In genomic region chr7:27335928-27336823, GRCm38 (mm10) we compare ENCODE assay signal across 8 mouse cellular contexts. TPM values are rescaled to one million over a fixed set of nuclear protein-coding genes. Genes with fewer than 3 reads are reported as not detected.
DNase-seq lines count a peak whose midpoint lies in the region; ATAC-seq and TF ChIP-seq lines count a peak whose summit lies in the region.

No protein-coding gene starts in this region.

- 2% methylated on average over 47 of the region's 47 CpGs for WGBS in cerebellum, adult 2 months
- under 1% methylated on average over 47 of the region's 47 CpGs for WGBS in hindbrain, embryonic 10.5 days
- 2% methylated on average over 42 of the region's 47 CpGs for WGBS in lung, embryonic 16.5 days

- H3K4me2 ChIP-seq in lung, embryonic 16.5 days (ENCODE audit: low read depth, low read length) = peak overlapping the region; percentile 67

- peak; percentile 84 for TF ChIP-seq CTCF in G1E (IDR thresholded peaks at IDR 0.05; ENCODE audit: low read depth, low read length)
- peak; percentile 99 for TF ChIP-seq CTCF in cerebellum, adult 2 months (IDR thresholded peaks at IDR 0.05; ENCODE audit: borderline replicate concordance, insufficient read depth, low read depth, low read length)

- H3K27me3 ChIP-seq in G1E (ENCODE audit: insufficient read depth, low read length) = peaks cover 77% of the 10 kb centered on the region
- peaks cover 8% of the 10 kb centered on the region; the same call in 1 of the 2 replicates for H3K27me3 ChIP-seq in cerebellum, adult 2 months (ENCODE audit: control insufficient read depth, insufficient read depth, low read length)
- peaks cover 86% of the 10 kb centered on the region for H3K27me3 ChIP-seq in hindbrain, embryonic 10.5 days (ENCODE audit: insufficient read depth, poor library complexity, severe bottlenecking)
- H3K27me3 ChIP-seq in lung, embryonic 16.5 days (ENCODE audit: control insufficient read depth, insufficient read depth, low read depth, low read length) = peaks cover 53% of the 10 kb centered on the region

- no peak for TF ChIP-seq POLR2A in cerebellum, adult 2 months (IDR thresholded peaks at IDR 0.05; ENCODE audit: borderline replicate concordance, insufficient read depth, low read length)

- H3K36me3 ChIP-seq in G1E (replicated peaks) = peaks cover 5% of the 10 kb centered on the region
- 0 out of 2 replicates have a peak, but pooled peaks cover under 1% of the 10 kb centered on the region for H3K36me3 ChIP-seq in hindbrain, embryonic 10.5 days
- H3K36me3 ChIP-seq in lung, embryonic 16.5 days (ENCODE audit: control insufficient read depth, insufficient read depth, low read length) = no peaks in the 10 kb centered on the region

- H3K9me3 ChIP-seq in G1E (replicated peaks) = no peaks in the 10 kb centered on the region
- H3K9me3 ChIP-seq in hindbrain, embryonic 10.5 days = no peaks in the 10 kb centered on the region
- H3K9me3 ChIP-seq in lung, embryonic 16.5 days (ENCODE audit: control insufficient read depth, low read length) = no peaks in the 10 kb centered on the region

- peak; percentile 63 for ATAC-seq in G1E (ENCODE audit: extremely low read depth, insufficient number of reproducible peaks, low FRiP score, poor library complexity, severe bottlenecking)
- peak; percentile 53 for ATAC-seq in frontal cortex, adult (ENCODE audit: low TSS enrichment)
- ATAC-seq in lung, embryonic 16.5 days (ENCODE audit: low read depth) = peak; percentile 58

- no peak overlapping the region for H3K27ac ChIP-seq in cerebellum, adult 2 months (ENCODE audit: insufficient read depth, low read length)
- H3K27ac ChIP-seq in hindbrain, embryonic 10.5 days = peak overlapping the region; percentile 71
- no peak overlapping the region for H3K27ac ChIP-seq in lung, embryonic 16.5 days (ENCODE audit: low read length)

- H3K9ac ChIP-seq in lung, embryonic 16.5 days (ENCODE audit: low read length) = peak overlapping the region; percentile 29

- peak; percentile 78 for DNase-seq in G1E (ENCODE audit: low spot score)
- DNase-seq in cerebellum, adult 2 months = peak; percentile 84 to 93
- peak; percentile 91 for DNase-seq in hindbrain, embryonic 10.5 days (ENCODE audit: low spot score)
- DNase-seq in layer of hippocampus, adult 9-10 months (ENCODE audit: low spot score) = peak; percentile 88
- peak; percentile 83 for DNase-seq in ovary, postnatal 10 days (ENCODE audit: low spot score)
- peak; percentile 83 for DNase-seq in thymus, postnatal 0 days (ENCODE audit: low spot score)

- peak overlapping the region; percentile 66; the same call in 1 of the 2 replicates for H3K4me3 ChIP-seq in G1E (ENCODE audit: low read depth, low read length)
- peak overlapping the region; percentile 32 for H3K4me3 ChIP-seq in cerebellum, adult 2 months (replicated peaks; ENCODE audit: insufficient read depth, low read depth, low read length)
- peak overlapping the region; percentile 58 for H3K4me3 ChIP-seq in hindbrain, embryonic 10.5 days
- H3K4me3 ChIP-seq in lung, embryonic 16.5 days (ENCODE audit: low read length) = peak overlapping the region; percentile 43

- peaks cover 66% of the 10 kb centered on the region for H3K4me1 ChIP-seq in G1E (ENCODE audit: insufficient read depth, low read depth, low read length)
- H3K4me1 ChIP-seq in cerebellum, adult 2 months (ENCODE audit: control insufficient read depth, insufficient read depth, low read length) = peaks cover 3% of the 10 kb centered on the region; the same call in 1 of the 2 replicates
- peaks cover 57% of the 10 kb centered on the region for H3K4me1 ChIP-seq in hindbrain, embryonic 10.5 days (replicated peaks)
- H3K4me1 ChIP-seq in lung, embryonic 16.5 days (replicated peaks; ENCODE audit: control insufficient read depth, insufficient read depth, low read length) = peaks cover 36% of the 10 kb centered on the region

RNA-seq across cellular contexts. Expression of gene Ltbp4, which starts 1.3 kb away (rescaled TPM):
- 0.39 and 9.1 TPM in 2 replicates for total RNA-seq in G1E (2014; fragmentation: Nextera tagmentation)
- 0.06 and 0.16 TPM in 2 replicates for total RNA-seq in G1E (2017)
- 1.0 and 1.5 TPM in 2 replicates for polyA plus RNA-seq in G1E (2012)
- 26.9 and 28.2 TPM in 2 replicates for polyA plus RNA-seq in cerebellum, adult 2 months (2012; rRNA removed)
- polyA plus RNA-seq in hindbrain, embryonic 10.5 days (2016; fragmentation: Nextera tagmentation; extraction: Ambion mirVana) = 5.8 and 7.5 TPM in 2 replicates
- 107 and 127 TPM in 2 replicates for polyA plus RNA-seq in lung, embryonic 16.5 days (2015; fragmentation: Nextera tagmentation; extraction: Ambion mirVana)
- polyA plus RNA-seq in thymus, postnatal 0 days (2015; fragmentation: Nextera tagmentation; extraction: Ambion mirVana) = 3.6 and 5.6 TPM in 2 replicates

RNA-seq across cellular contexts. Expression of gene Shkbp1, which starts 19.6 kb away (rescaled TPM):
- total RNA-seq in G1E (2014; fragmentation: Nextera tagmentation) = 89.8 and 111 TPM in 2 replicates
- 27.4 and 29.5 TPM in 2 replicates for total RNA-seq in G1E (2017)
- polyA plus RNA-seq in G1E (2012) = 218 and 220 TPM in 2 replicates
- 41.6 and 43.7 TPM in 2 replicates for polyA plus RNA-seq in cerebellum, adult 2 months (2012; rRNA removed)
- polyA plus RNA-seq in hindbrain, embryonic 10.5 days (2016; fragmentation: Nextera tagmentation; extraction: Ambion mirVana) = 76.3 and 87.4 TPM in 2 replicates
- polyA plus RNA-seq in lung, embryonic 16.5 days (2015; fragmentation: Nextera tagmentation; extraction: Ambion mirVana) = 43.6 and 46.2 TPM in 2 replicates
- polyA plus RNA-seq in thymus, postnatal 0 days (2015; fragmentation: Nextera tagmentation; extraction: Ambion mirVana) = 45.1 and 46.3 TPM in 2 replicates

RNA-seq across cellular contexts. Expression of gene Gm20479, which starts 21.0 kb away (rescaled TPM):
- total RNA-seq in G1E (2014; fragmentation: Nextera tagmentation) = not detected in 2 replicates
- total RNA-seq in G1E (2017) = 1.3 TPM in 1 of 2 replicates, not detected in the other
- polyA plus RNA-seq in G1E (2012) = 1.2 and 1.4 TPM in 2 replicates
- 0.38 TPM in 1 of 2 replicates, not detected in the other for polyA plus RNA-seq in cerebellum, adult 2 months (2012; rRNA removed)
- 0.50 TPM in 1 of 2 replicates, not detected in the other for polyA plus RNA-seq in hindbrain, embryonic 10.5 days (2016; fragmentation: Nextera tagmentation; extraction: Ambion mirVana)
- 0.52 and 1.1 TPM in 2 replicates for polyA plus RNA-seq in lung, embryonic 16.5 days (2015; fragmentation: Nextera tagmentation; extraction: Ambion mirVana)
- polyA plus RNA-seq in thymus, postnatal 0 days (2015; fragmentation: Nextera tagmentation; extraction: Ambion mirVana) = 0.44 TPM in 1 of 2 replicates, not detected in the other
